Mouse (Mus musculus): Measurements from ENCODE around the gene Hdhd5. TPM values are rescaled to one million over a fixed set of nuclear protein-coding genes. Genes with fewer than 3 reads are reported as not detected.

The Hdhd5 gene
- polyA plus RNA-seq, 1 experiment from 2014 or later: 17.3 TPM

DNA sequence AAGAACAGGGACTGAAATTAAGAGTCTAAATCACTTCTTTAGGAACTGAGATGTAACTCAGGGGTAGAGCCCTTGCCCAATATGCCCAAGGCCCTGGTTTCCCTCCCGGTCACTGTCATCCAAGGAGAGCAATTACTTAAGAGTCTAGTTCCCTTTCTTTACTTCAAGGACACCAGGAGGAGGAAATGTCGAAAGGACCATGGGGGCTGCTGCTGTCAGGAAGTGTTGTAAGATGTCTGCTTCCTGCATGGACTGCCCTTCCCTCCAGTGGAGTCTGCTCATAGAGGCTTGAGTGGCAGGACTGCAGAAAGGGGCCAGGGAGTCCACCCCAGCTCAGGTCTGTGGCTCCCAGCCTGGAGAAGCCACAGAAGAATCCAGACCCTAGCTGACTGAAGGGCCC is 51.8 kb downstream of the Hdhd5 start:
- Histone ChIP-seq H3K9me3 (no peaks in the 10 kb centered on the region), H3K4me3 (no peak overlapping the region), H3K36me3 (peaks cover 5% of the 10 kb centered on the region; the same call in 1 of the 2 replicates), H3K9ac (no peak overlapping the region), H3K4me2 (no peak overlapping the region), H3K4me1 (peaks cover 10% of the 10 kb centered on the region), H3K27me3 (no peaks in the 10 kb centered on the region), H3K27ac (no peak overlapping the region)
- peak; percentile 47; the same call in 1 of the 2 replicates for ATAC-seq (ENCODE audit: borderline replicate concordance, extremely low read depth, low FRiP score, low TSS enrichment)
- 52% methylated on average over 2 of the region's 2 CpGs for WGBS

DNA sequence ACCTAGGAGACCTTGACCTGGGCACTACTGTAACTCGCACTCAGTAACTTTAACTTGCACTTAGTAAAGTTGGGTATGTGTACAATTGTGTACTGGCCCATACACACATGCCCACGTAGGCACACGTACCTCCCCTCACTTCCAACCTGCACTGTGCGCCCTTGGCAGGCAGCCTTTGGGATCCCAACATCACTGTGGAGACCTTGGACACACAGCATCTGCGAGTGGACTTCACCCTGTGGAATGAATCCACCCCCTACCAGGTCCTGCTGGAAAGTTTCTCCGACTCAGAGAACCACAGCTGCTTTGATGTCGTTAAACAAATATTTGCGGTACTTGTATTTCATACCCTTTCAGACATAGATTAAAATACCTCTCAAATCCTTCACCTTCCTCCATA is 55.8 kb downstream of the Hdhd5 start:
- no peaks in the 10 kb centered on the region for H3K27me3 ChIP-seq
- WGBS: 52% methylated on average over 8 of the region's 8 CpGs
- ATAC-seq (ENCODE audit: borderline replicate concordance, extremely low read depth, low FRiP score, low TSS enrichment): no peak

DNA sequence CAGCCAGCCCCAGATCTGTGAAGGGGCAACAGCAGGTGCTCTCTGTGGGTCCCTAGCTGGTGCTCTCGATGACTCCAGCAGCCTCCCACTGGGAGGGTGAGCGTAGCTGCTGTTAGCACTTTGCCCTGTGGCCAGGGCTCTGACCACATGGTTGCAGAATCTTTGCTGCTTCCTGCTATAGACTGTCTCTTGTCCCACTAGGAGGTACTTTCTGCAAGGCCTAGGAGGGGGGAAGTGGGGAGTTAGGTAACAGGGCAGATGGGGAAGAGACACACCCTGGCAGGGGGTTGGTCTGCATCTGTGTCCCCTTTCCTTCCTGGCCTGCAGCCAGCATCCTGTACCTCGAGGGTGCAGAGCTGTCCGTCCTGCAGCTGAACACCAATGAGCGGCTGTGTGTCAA is 57.7 kb downstream of the Hdhd5 start:
- 29% methylated on average over 5 of the region's 5 CpGs for WGBS
- Histone ChIP-seq H3K36me3 (no peaks in the 10 kb centered on the region), H3K9me3 (no peaks in the 10 kb centered on the region), H3K4me3 (no peak overlapping the region), H3K4me1 (peaks cover 14% of the 10 kb centered on the region), H3K4me2 (no peak overlapping the region), H3K9ac (no peak overlapping the region), H3K27me3 (no peaks in the 10 kb centered on the region), H3K27ac (no peak overlapping the region)
- peak; percentile 23; the same call in 1 of the 2 replicates for ATAC-seq (ENCODE audit: borderline replicate concordance, extremely low read depth, low FRiP score, low TSS enrichment)

More for the DNA sequence above, 55.8 kb downstream of the Hdhd5 start:
- no peak overlapping the region for H3K4me3 ChIP-seq
- no peak overlapping the region for H3K9ac ChIP-seq
- peaks cover 14% of the 10 kb centered on the region for H3K4me1 ChIP-seq
- no peaks in the 10 kb centered on the region for H3K36me3 ChIP-seq
- H3K4me2 ChIP-seq: no peak overlapping the region
- H3K9me3 ChIP-seq: no peaks in the 10 kb centered on the region
- no peak overlapping the region for H3K27ac ChIP-seq

DNA sequence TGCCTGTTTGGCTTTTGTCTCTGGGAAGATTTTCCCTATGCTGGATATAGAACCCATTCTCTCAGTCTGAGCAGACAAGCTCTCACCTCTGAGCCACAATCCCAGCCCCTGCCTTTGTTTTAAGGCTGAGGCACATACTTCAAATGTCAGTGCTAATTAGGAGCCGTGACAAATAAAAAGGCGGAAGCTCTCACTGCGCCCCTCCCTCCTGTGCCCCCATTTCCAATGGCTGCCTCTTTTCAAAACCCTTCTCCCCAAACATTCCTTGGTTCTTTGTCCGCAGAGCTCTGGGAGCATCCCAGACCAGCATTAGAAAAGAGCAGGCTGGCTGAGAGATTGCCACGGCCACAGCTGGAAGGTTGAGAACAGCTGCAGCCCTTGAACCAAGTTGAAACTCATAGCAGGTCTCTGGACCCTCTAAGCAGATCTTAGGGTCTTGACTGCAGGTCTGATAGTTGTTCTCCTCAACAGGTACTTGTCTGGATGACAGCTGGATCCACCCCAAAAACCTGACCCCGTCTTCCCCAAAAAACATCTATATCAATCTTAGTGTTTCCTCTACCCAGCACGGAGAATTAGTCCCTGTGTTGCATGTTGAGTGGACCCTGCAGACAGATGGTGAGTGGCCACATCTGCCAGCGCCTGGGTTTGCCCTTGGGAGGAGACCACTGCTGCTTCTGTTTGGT is 58.5 kb downstream of the Hdhd5 start:
- WGBS: 43% methylated on average over 8 of the region's 8 CpGs
- ATAC-seq (ENCODE audit: borderline replicate concordance, extremely low read depth, low FRiP score, low TSS enrichment): no peak
- Histone ChIP-seq H3K27me3 (no peaks in the 10 kb centered on the region), H3K36me3 (no peaks in the 10 kb centered on the region), H3K4me3 (no peak overlapping the region), H3K9ac (no peak overlapping the region), H3K27ac (no peak overlapping the region), H3K9me3 (no peaks in the 10 kb centered on the region), H3K4me2 (no peak overlapping the region), H3K4me1 (peaks cover 14% of the 10 kb centered on the region)

DNA sequence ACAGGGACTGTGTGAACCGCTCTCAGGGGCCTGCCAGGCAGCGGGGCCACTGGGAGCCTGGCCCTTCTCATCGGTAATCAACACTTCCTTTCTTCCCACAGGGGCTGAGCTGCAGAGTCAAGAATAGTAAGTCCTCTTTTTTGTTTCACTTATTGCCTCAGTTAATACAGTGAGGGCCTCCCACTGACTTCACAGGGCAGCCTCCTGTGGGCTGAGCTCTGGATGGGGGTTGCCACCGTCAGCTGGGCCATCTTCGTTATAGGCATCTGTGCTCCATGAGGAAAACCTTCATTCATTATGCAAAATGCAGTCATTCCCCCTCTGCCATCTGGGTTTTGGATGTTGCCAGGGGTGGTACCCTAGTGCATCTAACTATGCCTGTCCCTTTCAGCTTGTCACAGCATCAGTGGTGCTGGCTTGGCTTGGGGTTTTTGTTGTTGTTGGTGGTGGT is 59.1 kb downstream of the Hdhd5 start:
- Histone ChIP-seq H3K4me2 (no peak overlapping the region), H3K27ac (no peak overlapping the region), H3K4me3 (no peak overlapping the region), H3K27me3 (no peaks in the 10 kb centered on the region), H3K9ac (no peak overlapping the region), H3K36me3 (no peaks in the 10 kb centered on the region), H3K9me3 (no peaks in the 10 kb centered on the region), H3K4me1 (peaks cover 14% of the 10 kb centered on the region)
- 34% methylated on average over 5 of the region's 5 CpGs for WGBS
- no peak for ATAC-seq (ENCODE audit: borderline replicate concordance, extremely low read depth, low FRiP score, low TSS enrichment)

DNA sequence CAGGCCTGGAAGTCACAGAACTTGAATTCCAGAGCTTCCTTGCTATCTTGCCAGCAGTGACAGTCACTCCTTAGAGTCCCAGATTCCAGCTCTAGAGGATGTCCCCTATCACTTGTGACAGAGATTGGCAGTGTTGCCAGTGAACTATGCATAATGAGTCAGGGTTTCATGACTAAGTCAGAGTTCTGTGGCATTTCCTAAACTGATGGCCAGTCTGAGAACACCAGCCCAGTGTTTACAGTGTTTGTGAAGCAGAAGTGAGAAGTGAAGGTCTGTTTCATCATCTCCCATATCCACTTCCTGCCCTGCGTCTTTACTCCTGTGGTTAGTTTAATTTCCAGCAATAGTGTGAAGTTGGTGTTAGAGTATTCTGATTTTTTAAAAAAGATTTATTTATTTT is 60.5 kb downstream of the Hdhd5 start:
- no peak overlapping the region for H3K27ac ChIP-seq
- H3K4me2 ChIP-seq: no peak overlapping the region
- H3K4me3 ChIP-seq: no peak overlapping the region
- no peak for ATAC-seq (ENCODE audit: borderline replicate concordance, extremely low read depth, low FRiP score, low TSS enrichment)
- no peaks in the 10 kb centered on the region for H3K36me3 ChIP-seq
- no peaks in the 10 kb centered on the region for H3K9me3 ChIP-seq
- no peaks in the 10 kb centered on the region for H3K27me3 ChIP-seq
- H3K9ac ChIP-seq: no peak overlapping the region
- H3K4me1 ChIP-seq: peaks cover 14% of the 10 kb centered on the region
- 41% methylated on average over 1 of the region's 1 CpGs for WGBS

DNA sequence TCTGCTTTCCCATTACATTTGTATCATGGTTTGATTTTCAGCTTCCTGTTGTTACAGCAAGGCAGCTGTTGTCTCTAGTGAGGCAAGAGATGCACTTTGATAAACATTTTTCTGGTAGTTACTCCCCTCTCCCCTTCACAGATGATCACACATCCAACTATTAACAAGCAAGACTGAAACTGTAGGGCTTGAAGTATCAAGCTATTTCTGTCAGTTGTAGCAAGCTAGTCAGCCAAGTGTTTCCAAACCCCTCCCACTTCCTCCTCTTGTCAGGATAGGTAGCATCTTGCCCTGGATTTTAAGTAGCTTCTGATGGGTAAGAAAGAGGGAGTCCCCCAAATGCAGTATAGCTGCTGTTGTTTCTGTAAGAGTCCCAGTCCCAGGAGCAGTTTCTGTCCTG is 61.3 kb downstream of the Hdhd5 start:
- Histone ChIP-seq H3K27me3 (peaks cover under 1% of the 10 kb centered on the region; the same call in 1 of the 2 replicates), H3K4me2 (no peak overlapping the region), H3K9ac (no peak overlapping the region), H3K36me3 (no peaks in the 10 kb centered on the region), H3K4me3 (no peak overlapping the region), H3K9me3 (no peaks in the 10 kb centered on the region), H3K4me1 (peaks cover 13% of the 10 kb centered on the region), H3K27ac (no peak overlapping the region)
- ATAC-seq (ENCODE audit: borderline replicate concordance, extremely low read depth, low FRiP score, low TSS enrichment): no peak

DNA sequence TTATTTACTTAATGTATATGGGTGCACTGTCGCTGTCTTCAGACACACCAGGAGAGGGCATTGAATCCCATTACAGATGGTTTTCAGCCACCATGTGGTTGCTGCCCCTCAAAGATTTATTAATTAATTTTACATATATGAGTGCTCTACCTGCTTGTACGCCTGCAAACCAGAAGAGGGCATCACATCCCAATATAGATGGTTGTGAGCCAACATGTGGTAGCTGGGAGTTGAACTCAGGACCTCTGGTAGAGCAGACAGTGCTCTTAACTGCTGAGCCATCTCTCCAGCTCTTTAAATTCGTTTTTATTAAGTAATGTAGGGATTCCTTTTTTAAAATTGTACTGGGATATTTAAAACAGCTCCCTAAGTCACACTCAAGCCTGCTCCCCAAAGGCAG is 61.9 kb downstream of the Hdhd5 start:
- Histone ChIP-seq H3K4me1 (peaks cover 16% of the 10 kb centered on the region), H3K36me3 (no peaks in the 10 kb centered on the region), H3K4me3 (no peak overlapping the region), H3K9me3 (no peaks in the 10 kb centered on the region), H3K27me3 (peaks cover 6% of the 10 kb centered on the region; the same call in 1 of the 2 replicates), H3K4me2 (no peak overlapping the region), H3K27ac (no peak overlapping the region), H3K9ac (no peak overlapping the region)
- 60% methylated on average over 3 of the region's 3 CpGs for WGBS
- ATAC-seq (ENCODE audit: borderline replicate concordance, extremely low read depth, low FRiP score, low TSS enrichment): no peak

DNA sequence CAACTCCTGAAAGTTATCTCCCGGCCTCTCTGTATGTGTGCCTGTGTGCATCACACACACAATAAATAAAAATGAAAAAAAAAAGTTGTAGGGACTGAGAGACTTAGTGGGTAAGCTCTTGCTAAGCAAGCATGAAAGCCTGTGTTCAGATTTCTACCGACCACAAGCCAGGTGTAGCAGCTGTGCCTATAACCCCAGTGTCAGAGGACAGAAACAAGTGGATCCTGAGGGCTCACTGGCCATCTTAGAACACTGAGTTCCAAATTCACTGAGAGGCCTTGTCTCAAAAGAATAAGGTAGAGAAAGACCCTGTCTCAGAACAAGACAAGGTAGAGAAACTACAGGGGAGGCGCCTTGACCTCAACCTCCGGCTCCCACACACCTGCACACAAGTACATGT is 62.9 kb downstream of the Hdhd5 start:
- Histone ChIP-seq H3K4me2 (no peak overlapping the region), H3K27ac (no peak overlapping the region), H3K9ac (no peak overlapping the region), H3K9me3 (no peaks in the 10 kb centered on the region), H3K36me3 (no peaks in the 10 kb centered on the region), H3K4me3 (no peak overlapping the region), H3K4me1 (peaks cover 20% of the 10 kb centered on the region), H3K27me3 (peaks cover 14% of the 10 kb centered on the region; the same call in 1 of the 2 replicates)
- WGBS: 85% methylated on average over 4 of the region's 4 CpGs
- ATAC-seq (ENCODE audit: borderline replicate concordance, extremely low read depth, low FRiP score, low TSS enrichment): no peak

DNA sequence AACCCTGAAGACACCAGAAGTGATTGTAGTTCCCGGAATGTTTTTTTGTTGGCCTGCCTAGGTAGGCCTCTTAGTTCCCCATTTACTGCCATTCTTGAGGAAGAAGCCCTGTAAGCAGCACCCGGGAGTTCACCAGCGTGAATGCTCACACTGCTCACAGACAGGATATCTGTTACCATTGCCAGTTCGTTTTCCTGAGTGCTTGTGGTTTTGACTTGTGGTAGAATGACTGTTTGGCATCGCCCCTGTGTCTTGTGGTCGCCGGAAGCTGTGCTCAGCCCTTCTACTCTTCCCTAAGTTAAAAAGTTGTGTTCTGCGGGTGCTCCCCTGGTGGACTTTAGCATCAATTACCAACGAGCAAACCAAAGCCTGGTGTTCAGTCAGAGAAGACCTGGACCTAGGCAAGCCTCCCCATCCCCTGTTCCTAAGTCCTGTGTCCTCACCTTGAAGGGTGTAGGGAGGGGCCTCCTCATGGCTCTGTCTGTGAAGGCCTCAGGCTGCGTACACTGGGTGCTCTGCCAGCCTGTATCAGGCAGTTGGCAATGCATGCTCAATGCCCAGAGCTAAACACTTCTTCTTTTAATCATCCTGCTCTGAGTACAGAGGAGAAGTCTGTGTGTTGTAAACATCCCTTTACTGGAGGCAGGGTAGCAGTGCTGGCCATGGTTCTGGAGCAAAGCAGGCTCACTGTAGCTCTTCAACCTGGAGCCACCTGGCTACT is 64.3 kb downstream of the Hdhd5 start:
- Histone ChIP-seq H3K4me1 (peaks cover 19% of the 10 kb centered on the region), H3K27me3 (peaks cover 23% of the 10 kb centered on the region), H3K4me2 (no peak overlapping the region), H3K27ac (no peak overlapping the region), H3K36me3 (no peaks in the 10 kb centered on the region), H3K4me3 (no peak overlapping the region), H3K9me3 (no peaks in the 10 kb centered on the region), H3K9ac (no peak overlapping the region)
- WGBS: 72% methylated on average over 10 of the region's 10 CpGs
- no peak for ATAC-seq (ENCODE audit: borderline replicate concordance, extremely low read depth, low FRiP score, low TSS enrichment)

DNA sequence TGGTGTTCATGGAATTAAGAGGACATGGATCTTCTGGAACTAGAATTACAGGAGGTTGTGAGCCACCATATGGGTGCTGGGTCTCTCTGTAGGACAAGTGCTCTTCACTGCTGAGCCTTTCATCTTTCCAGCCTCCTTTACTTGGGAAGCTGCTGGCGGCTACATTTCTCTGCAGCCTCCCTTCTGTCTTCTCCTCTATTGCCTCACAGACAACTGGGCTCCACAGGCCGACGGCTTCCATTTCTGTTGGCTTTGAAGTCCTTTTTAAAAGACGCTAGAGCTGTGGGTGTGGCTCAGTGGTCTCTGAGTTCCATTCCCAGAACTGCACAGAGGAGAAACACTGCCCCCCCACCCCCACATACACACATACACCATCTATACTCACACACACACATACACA is 65.7 kb downstream of the Hdhd5 start:
- Histone ChIP-seq H3K4me2 (no peak overlapping the region), H3K4me1 (peaks cover 19% of the 10 kb centered on the region), H3K36me3 (no peaks in the 10 kb centered on the region), H3K9ac (no peak overlapping the region), H3K27me3 (peaks cover 31% of the 10 kb centered on the region), H3K4me3 (no peak overlapping the region), H3K27ac (no peak overlapping the region), H3K9me3 (no peaks in the 10 kb centered on the region)
- ATAC-seq (ENCODE audit: borderline replicate concordance, extremely low read depth, low FRiP score, low TSS enrichment): no peak
- WGBS: 42% methylated on average over 4 of the region's 4 CpGs

DNA sequence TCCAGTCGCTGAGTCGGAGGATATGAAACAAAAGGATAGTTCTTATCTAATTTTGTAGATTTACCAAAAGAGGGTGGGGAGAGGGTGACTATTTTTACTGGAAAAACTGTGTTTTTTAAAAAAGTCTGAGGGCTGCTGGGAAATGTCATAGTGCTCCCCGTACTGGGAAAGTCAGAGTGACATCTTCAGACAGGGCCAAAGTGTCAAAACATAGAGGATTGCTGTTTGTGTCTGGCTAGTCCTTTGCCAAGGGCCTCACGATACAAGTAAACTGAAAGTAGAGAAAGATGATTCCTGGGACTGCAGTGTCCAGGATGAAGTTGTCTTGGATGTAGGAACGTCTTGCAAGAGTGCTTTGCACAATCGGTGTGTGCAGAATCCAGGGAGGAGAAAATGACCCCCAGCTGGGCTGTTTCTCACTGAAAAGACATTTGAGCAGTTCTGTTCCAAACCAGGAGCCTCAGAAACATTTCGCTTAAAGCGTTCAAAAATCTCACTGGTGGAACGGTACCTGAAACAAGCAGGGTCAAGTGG is 66.6 kb downstream of the Hdhd5 start:
- no peak for ATAC-seq (ENCODE audit: borderline replicate concordance, extremely low read depth, low FRiP score, low TSS enrichment)
- H3K4me3 ChIP-seq: peak overlapping the region; percentile 66
- 41% methylated on average over 9 of the region's 9 CpGs for WGBS
- H3K36me3 ChIP-seq: no peaks in the 10 kb centered on the region
- no peak overlapping the region for H3K27ac ChIP-seq
- no peak overlapping the region for H3K9ac ChIP-seq
- peaks cover 19% of the 10 kb centered on the region for H3K4me1 ChIP-seq
- no peaks in the 10 kb centered on the region for H3K9me3 ChIP-seq
- peak overlapping the region; percentile 91 for H3K4me2 ChIP-seq
- peaks cover 31% of the 10 kb centered on the region for H3K27me3 ChIP-seq

Measured in lung, embryonic 15.5 days (tissue).